Mouse (Mus musculus) lung, postnatal 0 days (tissue): Measurements from ENCODE around the gene Rora. TPM values are rescaled to one million over a fixed set of nuclear protein-coding genes. Genes with fewer than 3 reads are reported as not detected.
A peak's percentile ranks its signal among the peaks of the same experiment; 100 is the strongest.

Source experiments
- ATAC-seq: fragments of 200-750 bp; cut with Nextera tagmentation; 2 replicates; pipeline ENCODE4 v1.8.0; 2017; ENCODE audit warnings: moderate library complexity
- DNase-seq: peaks from one replicate; pipeline ENCODE4 v3.0.0-alpha.2; 2016; ENCODE audit warnings: low spot score
- H3K27ac ChIP-seq: fragments of 300-500 bp; sonication (generic); 2 replicates; pipeline ENCODE4 v1.5.1; 2014; ENCODE audit warnings: antibody characterized with exemption, mild to moderate bottlenecking, low read length, mixed read lengths
- H3K27me3 ChIP-seq: fragments of 300-500 bp; sonication (generic); replicated peaks from 2 replicates; pipeline ENCODE4 v1.6.1; 2014; ENCODE audit warnings: low read length, mixed read lengths; ENCODE audit not compliant: insufficient read depth
- H3K36me3 ChIP-seq: fragments of 300-500 bp; sonication (generic); 2 replicates; pipeline ENCODE4 v1.6.1; 2014; ENCODE audit warnings: low read length, mixed read lengths; ENCODE audit not compliant: insufficient read depth
- H3K4me1 ChIP-seq: fragments of 300-500 bp; sonication (generic); 2 replicates; pipeline ENCODE4 v1.6.1; 2014; ENCODE audit warnings: antibody characterized with exemption, low read depth, low read length, mixed read lengths; ENCODE audit not compliant: insufficient read depth
- H3K4me2 ChIP-seq: fragments of 300-500 bp; sonication (generic); replicated peaks from 2 replicates; pipeline ENCODE4 v1.6.1; 2014; ENCODE audit warnings: low read depth, mild to moderate bottlenecking, low read length, moderate library complexity, mixed read lengths
- H3K4me3 ChIP-seq: fragments of 300-500 bp; sonication (generic); 2 replicates; pipeline ENCODE4 v1.5.1; 2014; ENCODE audit warnings: low read depth, low read length
- H3K9ac ChIP-seq: fragments of 300-500 bp; sonication (generic); replicated peaks from 2 replicates; pipeline ENCODE4 v1.6.1; 2014; ENCODE audit warnings: low read depth, mild to moderate bottlenecking
- H3K9me3 ChIP-seq: fragments of 300-500 bp; sonication (generic); 2 replicates; pipeline ENCODE4 v1.6.1; 2016; ENCODE audit warnings: low read length, mixed read lengths
- CTCF ChIP-seq: IDR thresholded peaks from 2 replicates; pipeline ENCODE4 v1.5.1; 2016; ENCODE audit warnings: antibody characterized with exemption, mild to moderate bottlenecking
- EP300 ChIP-seq: IDR thresholded peaks from 2 replicates; pipeline ENCODE4 v1.6.1; 2016; ENCODE audit warnings: antibody characterized with exemption, mild to moderate bottlenecking, control low read depth
- WGBS: fragments of 180-500 bp; shearing (Covaris S2); extraction: QIAGEN DNeasy Blood & Tissue Kit; methylation state at CpG from one replicate; pipeline ENCODE4 v1.1.7; 2014; 5-methylcytosine and 5-hydroxymethylcytosine counted together
- polyA plus RNA-seq: library from polyadenylated mRNA; unstranded; fragments of >200 nt; fragmentation: Nextera tagmentation; extraction: Ambion mirVana; gene quantifications from 2 replicates; pipeline ENCODE4 v1.2.1, GENCODE M21; 2015

Rora gene
- polyA plus RNA-seq, 1 experiment from 2014 or later, result 18.8 TPM

GRCm38 (mm10) chr9:69320635-69321027, 667.0 kb downstream of the Rora start:
- Histone ChIP-seq H3K27ac (no peak overlapping the region), H3K9ac (no peak overlapping the region)
- WGBS, result 59% methylated on average over 3 of the region's 3 CpGs

GRCm38 (mm10) chr9:69321956-69322355, 668.4 kb downstream of the Rora start:
- ATAC-seq (no peak), DNase-seq (no peak)
- Histone ChIP-seq H3K4me2 (no peak overlapping the region), H3K9me3 (no peaks in the 10 kb centered on the region), H3K9ac (no peak overlapping the region), H3K36me3 (no peaks in the 10 kb centered on the region), H3K27ac (no peak overlapping the region), H3K27me3 (no peaks in the 10 kb centered on the region), H3K4me1 (peaks cover 2% of the 10 kb centered on the region; the same call in 1 of the 2 replicates), H3K4me3 (no peak overlapping the region)
- TF ChIP-seq EP300 (no peak), CTCF (no peak)
- WGBS, result 100% methylated on average over 1 of the region's 1 CpGs

More at GRCm38 (mm10) chr9:69320635-69321027, 667.0 kb downstream of the Rora start:
- no peaks in the 10 kb centered on the region for H3K27me3 ChIP-seq
- DNase-seq (no peak), ATAC-seq (no peak)
- H3K9me3 ChIP-seq, result no peaks in the 10 kb centered on the region
- H3K4me3 ChIP-seq, result no peak overlapping the region
- TF ChIP-seq EP300 (no peak), CTCF (peak; percentile 44)
- H3K4me2 ChIP-seq, result no peak overlapping the region
- H3K4me1 ChIP-seq, result peaks cover 2% of the 10 kb centered on the region; the same call in 1 of the 2 replicates
- H3K36me3 ChIP-seq, result no peaks in the 10 kb centered on the region

- no peak overlapping the region for H3K9ac ChIP-seq
- no peaks in the 10 kb centered on the region for H3K36me3 ChIP-seq
- no peak for TF ChIP-seq EP300
- no peak for TF ChIP-seq CTCF
- ATAC-seq (no peak), DNase-seq (no peak)
- WGBS, result 47% methylated on average over 8 of the region's 8 CpGs
- no peak overlapping the region for H3K27ac ChIP-seq
- H3K9me3 ChIP-seq, result no peaks in the 10 kb centered on the region
- no peak overlapping the region for H3K4me3 ChIP-seq
- H3K4me2 ChIP-seq, result no peak overlapping the region
- no peaks in the 10 kb centered on the region for H3K27me3 ChIP-seq
- no peaks in the 10 kb centered on the region; the same call in 1 of the 2 replicates for H3K4me1 ChIP-seq
These were observed 670.2 kb downstream of the Rora start for GRCm38 (mm10) chr9:69323831-69324230.

- no peak for ATAC-seq
- Histone ChIP-seq H3K27ac (no peak overlapping the region), H3K27me3 (no peaks in the 10 kb centered on the region), H3K4me3 (no peak overlapping the region), H3K9ac (no peak overlapping the region), H3K9me3 (no peaks in the 10 kb centered on the region), H3K4me1 (no peaks in the 10 kb centered on the region; the same call in 1 of the 2 replicates), H3K36me3 (no peaks in the 10 kb centered on the region), H3K4me2 (no peak overlapping the region)
- no peak for TF ChIP-seq CTCF
- TF ChIP-seq EP300, result no peak
- DNase-seq, result no peak
- WGBS, result 76% methylated on average over 9 of the region's 9 CpGs
These were observed 673.5 kb downstream of the Rora start for GRCm38 (mm10) chr9:69327077-69327476.

- H3K9me3 ChIP-seq, result no peaks in the 10 kb centered on the region
- H3K4me1 ChIP-seq, result no peaks in the 10 kb centered on the region; the same call in 1 of the 2 replicates
- TF ChIP-seq EP300 (no peak), CTCF (no peak)
- ATAC-seq, result no peak
- H3K27me3 ChIP-seq, result no peaks in the 10 kb centered on the region
- no peak overlapping the region for H3K9ac ChIP-seq
- WGBS, result 88% methylated on average over 7 of the region's 7 CpGs
- DNase-seq, result no peak
- H3K4me3 ChIP-seq, result no peak overlapping the region
- no peaks in the 10 kb centered on the region for H3K36me3 ChIP-seq
- H3K27ac ChIP-seq, result no peak overlapping the region
- H3K4me2 ChIP-seq, result no peak overlapping the region
These were observed 674.0 kb downstream of the Rora start for GRCm38 (mm10) chr9:69327591-69327990.

GRCm38 (mm10) chr9:69331790-69332189, 678.2 kb downstream of the Rora start:
- H3K36me3 ChIP-seq, result no peaks in the 10 kb centered on the region
- no peak overlapping the region for H3K4me3 ChIP-seq
- 82% methylated on average over 3 of the region's 3 CpGs for WGBS
- no peak for DNase-seq
- ATAC-seq, result no peak
- H3K9me3 ChIP-seq, result no peaks in the 10 kb centered on the region
- no peak overlapping the region for H3K4me2 ChIP-seq
- no peak for TF ChIP-seq CTCF
- no peak for TF ChIP-seq EP300
- H3K4me1 ChIP-seq, result peaks cover 6% of the 10 kb centered on the region; the same call in 1 of the 2 replicates
- H3K27ac ChIP-seq, result no peak overlapping the region
- no peak overlapping the region for H3K9ac ChIP-seq
- H3K27me3 ChIP-seq, result no peaks in the 10 kb centered on the region
